Mouse (Mus musculus): ENCODE measurements at regions not wholly inside any gene's neighbourhood (a gene's known extent, or its start where the extent isn't known, plus 50 kb on each side); places are given as distances from the start of the nearest gene placed in this dataset.

DNA sequence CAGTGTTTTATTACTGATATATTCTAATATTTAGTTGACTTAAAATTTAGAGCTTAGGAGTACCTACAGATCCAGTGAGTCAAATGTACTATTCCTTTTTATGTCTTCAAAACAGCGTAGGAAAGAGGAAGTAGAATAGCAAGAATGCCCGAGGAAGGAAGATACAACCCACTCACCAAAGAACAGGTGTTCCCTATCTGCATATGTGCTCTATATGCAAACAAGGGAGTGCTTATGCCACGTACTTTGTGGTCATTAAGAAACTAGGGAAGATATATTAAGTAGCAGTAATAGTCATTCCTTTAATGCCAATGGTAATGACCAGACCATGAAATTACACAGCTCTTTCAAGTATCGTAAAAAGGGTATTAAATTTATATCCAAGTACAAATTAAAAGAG lies 298.4 kb downstream of the Klhl13 start:
- H3K27ac ChIP-seq (ENCODE audit: control insufficient read depth, low read depth, low read length), result no peak overlapping the region
- no peaks in the 10 kb centered on the region for H3K79me2 ChIP-seq (ENCODE audit: control insufficient read depth, insufficient read depth, low read length, poor library complexity)
- H3K9ac ChIP-seq (ENCODE audit: control insufficient read depth, low read depth, low read length, poor library complexity, severe bottlenecking), result no peak overlapping the region
- H3K9me3 ChIP-seq (replicated peaks; ENCODE audit: insufficient read depth, low read length), result no peaks in the 10 kb centered on the region
- H3K36me3 ChIP-seq (ENCODE audit: control insufficient read depth in 1 of 2, insufficient read depth in 2 of 2, low read length in 2 of 2), result no peaks in the 10 kb centered on the region
- H3K27me3 ChIP-seq (ENCODE audit: control insufficient read depth in 1 of 2, insufficient read depth in 2 of 2, low read length in 2 of 2), result no peaks in the 10 kb centered on the region
- no peaks in the 10 kb centered on the region for H3K4me1 ChIP-seq (ENCODE audit: control insufficient read depth in 1 of 2, insufficient read depth in 2 of 2, low read length in 2 of 2)
- no peak overlapping the region for H3K4me3 ChIP-seq (ENCODE audit: control insufficient read depth in 1 of 2, insufficient read depth in 1 of 2, low read depth in 2 of 2, low read length in 2 of 2)
- DNase-seq (ENCODE audit: low read depth, low spot score), result no peak
- TF ChIP-seq MEF2A (IDR thresholded peaks at IDR 0.05; ENCODE audit: extremely low read depth, insufficient replicate concordance, low read depth, low read length, poor library complexity, severe bottlenecking) (no peak), MAFK (IDR thresholded peaks at IDR 0.05; ENCODE audit: borderline replicate concordance, low read depth, low read length) (no peak), EP300 (IDR thresholded peaks at IDR 0.05; ENCODE audit: low read depth in 1 of 2, low read length in 2 of 2) (no peak), TCF12 (IDR thresholded peaks at IDR 0.05; ENCODE audit: low read depth, low read length) (no peak), UBTF (IDR thresholded peaks at IDR 0.05; ENCODE audit: borderline replicate concordance, insufficient read depth, low read depth, low read length) (no peak)

DNA sequence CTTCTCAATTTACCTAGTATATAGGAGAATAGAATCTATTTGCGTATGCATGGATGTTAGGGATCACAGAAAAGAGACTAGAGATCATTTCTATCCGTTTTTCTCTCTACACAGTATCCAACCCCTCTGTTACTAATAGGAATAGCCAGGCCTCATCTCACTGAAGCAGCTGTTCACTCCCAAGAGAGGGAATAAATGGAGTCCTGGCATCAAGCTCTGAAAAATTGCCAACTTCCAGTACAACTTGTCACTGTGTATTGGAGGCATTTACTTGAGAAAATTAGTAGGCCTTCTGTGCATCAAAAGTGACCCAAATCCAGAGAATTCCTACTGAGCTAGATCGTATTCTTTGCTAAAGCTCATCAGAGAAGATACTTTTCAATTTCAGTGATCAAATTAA lies 337.3 kb downstream of the Klhl13 start:
- Histone ChIP-seq H3K27me3 (ENCODE audit: control insufficient read depth in 1 of 2, insufficient read depth in 2 of 2, low read length in 2 of 2) (no peaks in the 10 kb centered on the region), H3K4me1 (ENCODE audit: control insufficient read depth in 1 of 2, insufficient read depth in 2 of 2, low read length in 2 of 2) (no peaks in the 10 kb centered on the region), H3K36me3 (ENCODE audit: control insufficient read depth in 1 of 2, insufficient read depth in 2 of 2, low read length in 2 of 2) (no peaks in the 10 kb centered on the region), H3K79me2 (ENCODE audit: control insufficient read depth, insufficient read depth, low read length, poor library complexity) (no peaks in the 10 kb centered on the region), H3K4me3 (ENCODE audit: control insufficient read depth in 1 of 2, insufficient read depth in 1 of 2, low read depth in 2 of 2, low read length in 2 of 2) (no peak overlapping the region), H3K27ac (ENCODE audit: control insufficient read depth, low read depth, low read length) (no peak overlapping the region), H3K9me3 (replicated peaks; ENCODE audit: insufficient read depth, low read length) (no peaks in the 10 kb centered on the region), H3K9ac (ENCODE audit: control insufficient read depth, low read depth, low read length, poor library complexity, severe bottlenecking) (no peak overlapping the region)
- DNase-seq (ENCODE audit: low read depth, low spot score), result no peak
- TF ChIP-seq ZKSCAN1 (IDR thresholded peaks at IDR 0.05; ENCODE audit: low read depth, low read length) (no peak), SMC3 (IDR thresholded peaks at IDR 0.05; ENCODE audit: low read depth, low read length) (no peak), TAL1 (IDR thresholded peaks at IDR 0.05; ENCODE audit: low read length) (no peak), MYB (IDR thresholded peaks at IDR 0.05; ENCODE audit: low read depth, low read length) (no peak), HCFC1 (IDR thresholded peaks at IDR 0.05; ENCODE audit: low read depth, low read length) (no peak), NELFE (IDR thresholded peaks at IDR 0.05; ENCODE audit: low read depth, low read length) (no peak), USF1 (IDR thresholded peaks at IDR 0.05; ENCODE audit: low read depth, low read length) (no peak), GABPA (IDR thresholded peaks at IDR 0.05; ENCODE audit: low read depth, low read length) (no peak), RAD21 (IDR thresholded peaks at IDR 0.05; ENCODE audit: low read depth, low read length) (no peak), RCOR1 (IDR thresholded peaks at IDR 0.05; ENCODE audit: low read depth, low read length) (no peak), MEF2A (IDR thresholded peaks at IDR 0.05; ENCODE audit: extremely low read depth, insufficient replicate concordance, low read depth, low read length, poor library complexity, severe bottlenecking) (no peak), ZMIZ1 (IDR thresholded peaks at IDR 0.05; ENCODE audit: low read depth, low read length) (no peak), ETS1 (IDR thresholded peaks at IDR 0.05; ENCODE audit: low read depth, low read length) (no peak), MAZ (IDR thresholded peaks at IDR 0.05; ENCODE audit: low read depth, low read length) (no peak), E2F4 (IDR thresholded peaks at IDR 0.05; ENCODE audit: borderline replicate concordance, low read depth, low read length) (no peak)

Measured in MEL (cell line).